Mouse (Mus musculus) C2C12 (cell line): ENCODE measurements around the gene Hspa8.

Experiments used
- CTCF ChIP-seq: IDR thresholded peaks from one replicate; pipeline ENCODE4 v1.5.1; 2011; ENCODE audit not compliant: control insufficient read depth, insufficient read depth, insufficient read length
- FOSL1 ChIP-seq: IDR thresholded peaks from one replicate; pipeline ENCODE4 v1.8.0; 2011; ENCODE audit warnings: mild to moderate bottlenecking, low read length; ENCODE audit not compliant: poor library complexity, insufficient read depth, severe bottlenecking
- MAX ChIP-seq: IDR thresholded peaks from one replicate; pipeline ENCODE4 v1.6.1; 2011; ENCODE audit warnings: mild to moderate bottlenecking, control low read depth
- MYOD1 ChIP-seq: IDR thresholded peaks from one replicate; pipeline ENCODE4 v1.6.1; 2011; ENCODE audit warnings: low read depth; ENCODE audit not compliant: control insufficient read depth, insufficient read length
- MYOG ChIP-seq: IDR thresholded peaks from one replicate; pipeline ENCODE4 v1.6.1; 2011; ENCODE audit not compliant: control insufficient read depth, insufficient read length; ENCODE audit errors: extremely low read depth
- USF1 ChIP-seq: IDR thresholded peaks from one replicate; pipeline ENCODE4 v1.6.1; 2011; ENCODE audit warnings: low read depth, mild to moderate bottlenecking, control low read depth, moderate library complexity

DNA sequence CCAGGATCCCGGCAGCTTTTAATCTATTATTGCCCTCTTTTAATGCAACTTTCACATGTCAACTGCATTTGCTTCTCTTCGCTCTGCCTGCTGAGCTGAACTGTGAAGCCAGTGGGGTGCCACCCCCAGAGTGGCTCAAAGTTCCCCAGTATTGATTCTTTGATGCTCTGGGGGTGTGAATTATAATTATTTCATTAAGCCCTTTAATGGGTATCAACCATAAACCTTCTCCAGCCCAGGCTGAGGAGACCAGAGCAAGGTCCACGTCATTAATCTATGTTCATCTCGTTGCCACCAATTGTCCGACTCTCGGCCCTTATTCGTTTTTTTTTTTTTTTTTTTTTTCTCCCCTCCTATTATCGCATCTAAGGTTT, 8.1 kb downstream of the Hspa8 start:
- TF ChIP-seq CTCF: no peak
- no peak for TF ChIP-seq MYOD1
- no peak for TF ChIP-seq FOSL1
- no peak for TF ChIP-seq USF1
- no peak for TF ChIP-seq MAX
- no peak for TF ChIP-seq MYOG
